In the genomic region with DNA sequence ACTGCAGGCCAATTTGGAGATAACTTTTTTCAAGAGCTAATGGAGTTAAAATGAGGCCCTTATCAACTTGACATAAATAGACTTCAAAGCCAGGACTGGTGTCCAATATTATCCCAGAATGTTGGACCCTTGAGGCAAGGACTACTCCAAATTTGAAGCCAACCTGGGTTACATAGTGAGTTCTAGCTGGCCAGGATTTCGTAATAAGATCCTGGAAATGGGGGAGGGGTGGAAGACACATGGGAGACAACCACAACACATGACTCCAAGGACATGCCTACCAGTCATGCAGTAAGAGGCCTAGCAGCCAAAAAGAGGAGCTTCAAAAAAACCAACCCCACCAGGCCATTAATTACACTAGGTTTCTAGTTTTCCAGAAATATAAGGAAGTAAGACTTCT, we compare ENCODE assay signal across 12 mouse cellular contexts. TPM values are rescaled to one million over a fixed set of nuclear protein-coding genes. Genes with fewer than 3 reads are reported as not detected.
DNase-seq lines count a peak whose midpoint lies in the region; ATAC-seq and TF ChIP-seq lines count a peak whose summit lies in the region.
"Had no signal": no experiment of that assay in that cellular context is flagged by ENCODE, and none has a peak within 500 bp of the region (broad histone marks: within the 10 kb centered on the region; RNA-seq: fewer than 3 reads in every experiment).

No protein-coding gene starts in this region.

- DNase-seq in 3T3-L1 (ENCODE audit: low read depth, low spot score): peak; percentile 75
- peak; percentile 24 for DNase-seq in Patski (ENCODE audit: low read depth, low spot score)
- DNase-seq in embryonic facial prominence, embryonic 14.5 days (ENCODE audit: low spot score): peak; percentile 32
- DNase-seq in cerebellum, postnatal 4 days (ENCODE audit: low spot score in 2 of 2): no peak
- DNase-seq in layer of hippocampus, adult 18-20 months (ENCODE audit: low spot score in 2 of 2): no peak
- no peak for DNase-seq in kidney, adult 9 months
- DNase-seq in forebrain, postnatal 0 days: no peak
- DNase-seq: cerebellum, postnatal 36 days; thymus, postnatal 25 days had no signal

- CTCF ChIA-PET in Patski (lab: Charles Lee): interaction anchor here (1.1 to 5.4 kb wide), 5 partner anchors 10 to 138 kb away, joined by 3 to 28 read pairs (median 3); no protein-coding TSS in a partner anchor

- H3K27ac ChIP-seq in embryonic facial prominence, embryonic 14.5 days (replicated peaks; ENCODE audit: low read depth, low read length): no peak overlapping the region
- H3K27ac ChIP-seq in heart, embryonic 15.5 days: peak overlapping the region; percentile 60
- no peak overlapping the region for H3K27ac ChIP-seq in forebrain, postnatal 0 days (ENCODE audit: low read depth, low read length)
- H3K27ac ChIP-seq: midbrain, embryonic 12.5 days had no signal

- 56% methylated on average over 1 of the region's 1 CpGs for WGBS in embryonic facial prominence, embryonic 14.5 days
- WGBS in heart, embryonic 15.5 days: 36% methylated on average over 1 of the region's 1 CpGs
- 78% methylated on average over 1 of the region's 1 CpGs for WGBS in forebrain, postnatal 0 days

- H3K27me3 ChIP-seq in Patski: no peaks in the 10 kb centered on the region
- H3K27me3 ChIP-seq in embryonic facial prominence, embryonic 14.5 days (replicated peaks; ENCODE audit: control insufficient read depth, insufficient read depth, low read length): no peaks in the 10 kb centered on the region
- H3K27me3 ChIP-seq in heart, embryonic 15.5 days: no peaks in the 10 kb centered on the region
- H3K27me3 ChIP-seq in forebrain, postnatal 0 days (ENCODE audit: insufficient read depth, low read length): no peaks in the 10 kb centered on the region
- H3K27me3 ChIP-seq: midbrain, embryonic 12.5 days had no signal

- POLR2A ChIA-PET in Patski (lab: Charles Lee): no interaction called here

- no peak overlapping the region for H3K4me3 ChIP-seq in embryonic facial prominence, embryonic 14.5 days (ENCODE audit: low read depth, low read length)
- H3K4me3 ChIP-seq in heart, embryonic 15.5 days: no peak overlapping the region
- no peak overlapping the region for H3K4me3 ChIP-seq in forebrain, postnatal 0 days (ENCODE audit: low read depth, low read length)
- H3K4me3 ChIP-seq: midbrain, embryonic 12.5 days had no signal

- H3K9ac ChIP-seq in embryonic facial prominence, embryonic 14.5 days (ENCODE audit: low read depth, low read length): no peak overlapping the region
- H3K9ac ChIP-seq in heart, embryonic 15.5 days: no peak overlapping the region
- no peak overlapping the region for H3K9ac ChIP-seq in forebrain, postnatal 0 days
- H3K9ac ChIP-seq: midbrain, embryonic 12.5 days had no signal

- ATAC-seq in Patski: peak; percentile 26
- no peak; the same call in 1 of the 2 replicates for ATAC-seq in embryonic facial prominence, embryonic 14.5 days (ENCODE audit: low read depth)
- ATAC-seq in heart, embryonic 15.5 days (replicated peaks; ENCODE audit: insufficient number of reproducible peaks, insufficient read depth, low FRiP score, low read depth): no peak
- no peak for ATAC-seq in forebrain, postnatal 0 days

- no peaks in the 10 kb centered on the region for H3K4me1 ChIP-seq in embryonic facial prominence, embryonic 14.5 days (ENCODE audit: control insufficient read depth, insufficient read depth, low read length)
- H3K4me1 ChIP-seq in heart, embryonic 15.5 days (replicated peaks): peaks cover 5% of the 10 kb centered on the region
- no peaks in the 10 kb centered on the region for H3K4me1 ChIP-seq in forebrain, postnatal 0 days (ENCODE audit: insufficient read depth)
- H3K4me1 ChIP-seq: midbrain, embryonic 12.5 days had no signal

- in situ Hi-C loops in Patski (cut with MboI; ENCODE audit: low pct_unique_long_range_greater_than_20kb): no loop called here

- no peak overlapping the region for H3K4me2 ChIP-seq in embryonic facial prominence, embryonic 14.5 days (ENCODE audit: low read depth, low read length)
- no peak overlapping the region for H3K4me2 ChIP-seq in heart, embryonic 15.5 days
- H3K4me2 ChIP-seq in forebrain, postnatal 0 days (ENCODE audit: low read depth): no peak overlapping the region
- H3K4me2 ChIP-seq: liver, embryonic 11.5 days; midbrain, embryonic 12.5 days had no signal

- H3K9me3 ChIP-seq in embryonic facial prominence, embryonic 14.5 days (ENCODE audit: control insufficient read depth, low read length): no peaks in the 10 kb centered on the region
- no peaks in the 10 kb centered on the region for H3K9me3 ChIP-seq in heart, embryonic 15.5 days (replicated peaks)
- H3K9me3 ChIP-seq in forebrain, postnatal 0 days (ENCODE audit: low read length): no peaks in the 10 kb centered on the region
- H3K9me3 ChIP-seq: midbrain, embryonic 12.5 days had no signal

- H3K36me3 ChIP-seq in embryonic facial prominence, embryonic 14.5 days (ENCODE audit: control insufficient read depth, insufficient read depth, low read length): peaks cover 9% of the 10 kb centered on the region
- 0 out of 2 replicates have a peak, but pooled peaks cover 2% of the 10 kb centered on the region for H3K36me3 ChIP-seq in heart, embryonic 15.5 days
- H3K36me3 ChIP-seq in forebrain, postnatal 0 days (ENCODE audit: insufficient read depth): peaks cover 6% of the 10 kb centered on the region; the same call in 1 of the 2 replicates

- TF ChIP-seq CTCF in Patski (IDR thresholded peaks at IDR 0.05): no peak
- no peak for TF ChIP-seq CTCF in forebrain, postnatal 0 days (IDR thresholded peaks at IDR 0.05; ENCODE audit: low read depth)

RNA-seq across cellular contexts. Expression of gene Memo1, which starts 50.0 kb away (rescaled TPM):
- polyA plus RNA-seq in Patski (2021): 85.0 TPM
- 94.9 and 102 TPM in 2 replicates for polyA plus RNA-seq in embryonic facial prominence, embryonic 14.5 days (2014; fragmentation: Nextera tagmentation; extraction: Ambion mirVana)
- polyA plus RNA-seq in heart, embryonic 15.5 days (2015; fragmentation: Nextera tagmentation; extraction: Ambion mirVana): 59.8 and 64.1 TPM in 2 replicates
- 10 to 100 TPM; 40.5 to 44.0 TPM for total RNA-seq in layer of hippocampus, adult 18-20 months (2021)
- 45.7 and 54.2 TPM in 2 replicates for total RNA-seq in forebrain, postnatal 0 days (2014; rRNA removed)
- 46.3 and 52.9 TPM in 2 replicates for polyA plus RNA-seq in forebrain, postnatal 0 days (2015; fragmentation: Nextera tagmentation; extraction: Ambion mirVana)

Comparison
In these comparisons a context has a peak if more than half of its experiments do, and no peak if none do; other contexts are left out.
1. DNase-seq: peak in 3T3-L1 (single experiment), Patski (single experiment) and embryonic facial prominence, embryonic 14.5 days (single experiment); none in cerebellum, postnatal 4 days (0 of 2), layer of hippocampus, adult 18-20 months (0 of 2), kidney, adult 9 months (single experiment) and forebrain, postnatal 0 days (single experiment).